Mouse (Mus musculus) lung, embryonic 14.5 days (tissue): Measurements from ENCODE around the gene Trmt44. TPM values are rescaled to one million over a fixed set of nuclear protein-coding genes. Genes with fewer than 3 reads are reported as not detected.
A peak's percentile ranks its signal among the peaks of the same experiment; 100 is the strongest.
"Not testable (repeated sequence)": the region's sequence is repeated elsewhere in the genome, so short reads cannot be mapped to it uniquely, and the experiment has no call there.

Source experiments
- ATAC-seq: fragments of 200-750 bp; cut with Nextera tagmentation; 2 replicates; pipeline ENCODE4 v1.8.0; 2017; ENCODE audit warnings: mild to moderate bottlenecking, moderate TSS enrichment, moderate library complexity; ENCODE audit not compliant: insufficient read depth
- DNase-seq: peaks from one replicate; pipeline ENCODE4 v3.0.0-alpha.2; 2015
- H3K27ac ChIP-seq: fragments of 300-500 bp; sonication (generic); 2 replicates; pipeline ENCODE4 v1.5.1; 2014; ENCODE audit warnings: low read depth, mild to moderate bottlenecking, moderate library complexity
- H3K27me3 ChIP-seq: fragments of 300-500 bp; sonication (generic); 2 replicates; pipeline ENCODE4 v1.6.1; 2014; ENCODE audit warnings: low read length, control low read depth; ENCODE audit not compliant: insufficient read depth
- H3K36me3 ChIP-seq: fragments of 300-500 bp; sonication (generic); 2 replicates; pipeline ENCODE4 v1.6.1; 2014; ENCODE audit warnings: control low read depth; ENCODE audit not compliant: insufficient read depth
- H3K4me1 ChIP-seq: fragments of 300-500 bp; sonication (generic); 2 replicates; pipeline ENCODE4 v1.6.1; 2014; ENCODE audit warnings: antibody characterized with exemption, control low read depth; ENCODE audit not compliant: insufficient read depth
- H3K4me2 ChIP-seq: fragments of 300-500 bp; sonication (generic); 2 replicates; pipeline ENCODE4 v1.6.1; 2014; ENCODE audit warnings: mild to moderate bottlenecking
- H3K4me3 ChIP-seq: fragments of 300-500 bp; sonication (generic); 2 replicates; pipeline ENCODE4 v1.5.1; 2014; ENCODE audit warnings: low read depth, low read length
- H3K9ac ChIP-seq: fragments of 300-500 bp; sonication (generic); 2 replicates; pipeline ENCODE4 v1.6.1; 2014
- H3K9me3 ChIP-seq: fragments of 300-500 bp; sonication (generic); 2 replicates; pipeline ENCODE4 v1.6.1; 2016; ENCODE audit warnings: low read depth, low read length, control low read depth
- CTCF ChIP-seq: IDR thresholded peaks from 2 replicates; pipeline ENCODE4 v1.5.1; 2016; ENCODE audit warnings: antibody characterized with exemption, low read depth
- WGBS: fragments of 180-500 bp; shearing (Covaris S2); extraction: QIAGEN DNeasy Blood & Tissue Kit; methylation state at CpG from one replicate; pipeline ENCODE4 v1.1.7; 2014; 5-methylcytosine and 5-hydroxymethylcytosine counted together
- polyA plus RNA-seq: library from polyadenylated mRNA; unstranded; fragments of >200 nt; fragmentation: Nextera tagmentation; extraction: Ambion mirVana; gene quantifications from 2 replicates; pipeline ENCODE4 v1.2.1, GENCODE M21; 2014

Trmt44 gene
- polyA plus RNA-seq, 1 experiment from 2014 or later = 8.8 TPM

GRCm38 (mm10) chr5:35592081-35592736 is 17.3 kb upstream of the Trmt44 start:
- TF ChIP-seq CTCF = peak; percentile 40
- H3K36me3 ChIP-seq = peaks cover 36% of the 10 kb centered on the region
- no peaks in the 10 kb centered on the region for H3K27me3 ChIP-seq
- H3K4me1 ChIP-seq = no peaks in the 10 kb centered on the region
- no peak overlapping the region for H3K4me3 ChIP-seq
- H3K27ac ChIP-seq = no peak overlapping the region
- H3K9me3 ChIP-seq = no peaks in the 10 kb centered on the region
- H3K4me2 ChIP-seq = no peak overlapping the region
- no peak for ATAC-seq
- no peak for DNase-seq
- no peak overlapping the region for H3K9ac ChIP-seq
- 78% methylated on average over 21 of the region's 21 CpGs for WGBS

GRCm38 (mm10) chr5:35591497-35591896 is 16.6 kb upstream of the Trmt44 start:
- Histone ChIP-seq H3K27me3 (no peaks in the 10 kb centered on the region), H3K4me1 (no peaks in the 10 kb centered on the region), H3K36me3 (peaks cover 36% of the 10 kb centered on the region), H3K4me3 (no peak overlapping the region), H3K27ac (no peak overlapping the region), H3K4me2 (no peak overlapping the region), H3K9ac (no peak overlapping the region), H3K9me3 (no peaks in the 10 kb centered on the region)
- WGBS = 83% methylated on average over 4 of the region's 4 CpGs
- ATAC-seq (no peak), DNase-seq (no peak)
- TF ChIP-seq CTCF = no peak

GRCm38 (mm10) chr5:35584259-35584658 is 9.4 kb upstream of the Trmt44 start:
- ATAC-seq, H3K27ac ChIP-seq, H3K4me2 ChIP-seq, H3K4me3 ChIP-seq, H3K9ac ChIP-seq, DNase-seq, H3K4me1 ChIP-seq, H3K27me3 ChIP-seq, H3K9me3 ChIP-seq: not testable (repeated sequence)
- peaks cover 11% of the 10 kb centered on the region; the same call in 1 of the 2 replicates for H3K36me3 ChIP-seq
- WGBS = 92% methylated on average over 2 of the region's 2 CpGs

GRCm38 (mm10) chr5:35583221-35583783 is 8.4 kb upstream of the Trmt44 start:
- peak overlapping the region; percentile 77 for H3K4me2 ChIP-seq
- DNase-seq = no peak
- 2% methylated on average over 17 of the region's 17 CpGs for WGBS
- no peaks in the 10 kb centered on the region for H3K9me3 ChIP-seq
- 0 out of 2 replicates have a peak, but pooled peaks cover 4% of the 10 kb centered on the region for H3K36me3 ChIP-seq
- H3K9ac ChIP-seq = peak overlapping the region; percentile 62
- no peaks in the 10 kb centered on the region for H3K27me3 ChIP-seq
- H3K4me3 ChIP-seq = peak overlapping the region; percentile 62
- H3K4me1 ChIP-seq = peaks cover 6% of the 10 kb centered on the region
- no peak overlapping the region; the same call in 1 of the 2 replicates for H3K27ac ChIP-seq
- TF ChIP-seq CTCF = no peak
- no peak for ATAC-seq

GRCm38 (mm10) chr5:35582445-35583220 is 7.8 kb upstream of the Trmt44 start, which contains the start of gene Acox3:
Acox3 (plus strand) TSS chr5:35583040.
- peak within 1 kb of the TSS; percentile 62 for H3K9ac ChIP-seq
- no peaks in the 10 kb centered on the region for H3K36me3 ChIP-seq
- peak; percentile 94 for ATAC-seq
- WGBS = under 1% methylated on average over 35 of the region's 35 CpGs
- H3K4me1 ChIP-seq = peaks cover 6% of the 10 kb centered on the region
- DNase-seq = peak; percentile 99
- no peak for TF ChIP-seq CTCF
- H3K9me3 ChIP-seq = no peaks in the 10 kb centered on the region
- H3K4me2 ChIP-seq = peak within 1 kb of the TSS; percentile 77
- H3K27me3 ChIP-seq = no peaks in the 10 kb centered on the region
- H3K27ac ChIP-seq = no peak within 1 kb of the TSS; the same call in 1 of the 2 replicates
- peak within 1 kb of the TSS; percentile 62 for H3K4me3 ChIP-seq

GRCm38 (mm10) chr5:35580156-35580922 is 5.5 kb upstream of the Trmt44 start:
- Histone ChIP-seq H3K9me3 (no peaks in the 10 kb centered on the region), H3K4me1 (peaks cover 6% of the 10 kb centered on the region), H3K9ac (no peak overlapping the region), H3K27ac (no peak overlapping the region), H3K4me3 (no peak overlapping the region), H3K36me3 (no peaks in the 10 kb centered on the region), H3K27me3 (no peaks in the 10 kb centered on the region), H3K4me2 (no peak overlapping the region)
- TF ChIP-seq CTCF = no peak
- no peak for ATAC-seq
- no peak for DNase-seq
- WGBS = 39% methylated on average over 3 of the region's 3 CpGs
